Mouse (Mus musculus) heart, adult 18-20 months (tissue): ENCODE data around the gene Glo1. TPM values are rescaled to one million over a fixed set of nuclear protein-coding genes. Genes with fewer than 3 reads are reported as not detected.
"Not testable (repeated sequence)": the region's sequence is repeated elsewhere in the genome, so short reads cannot be mapped to it uniquely, and the experiment has no call there.

Experiments
- DNase-seq, 2 experiments: peaks; one replicate each; pipeline ENCODE4 v3.0.0; 2021 to 2022; ENCODE audit warnings: mixed read lengths in 1 of 2
- long read RNA-seq, 2 experiments: library from polyadenylated mRNA; stranded (forward); transcript quantifications; one replicate each; pipeline ENCODE4 v2.0.0; 2021
- total RNA-seq, 2 experiments: library from RNA; stranded (reverse); gene quantifications; 2 replicates each; pipeline ENCODE4 v1.2.3; 2021

Glo1 gene
- total RNA-seq: 100 to 1,000 TPM; 164 to 166 TPM
- long read RNA-seq, experiment 1, full-length matches to known transcripts: 333 of 354 reads
- long read RNA-seq, experiment 1, partial matches to known transcripts: 1 of 354 reads
- long read RNA-seq, experiment 1, other reads (novel, unspliced or antisense): 20 of 354 reads
- long read RNA-seq, experiment 2, full-length matches to known transcripts: 171 of 185 reads
- long read RNA-seq, experiment 2, partial matches to known transcripts: 1 of 185 reads
- long read RNA-seq, experiment 2, other reads (novel, unspliced or antisense): 13 of 185 reads

DNA sequence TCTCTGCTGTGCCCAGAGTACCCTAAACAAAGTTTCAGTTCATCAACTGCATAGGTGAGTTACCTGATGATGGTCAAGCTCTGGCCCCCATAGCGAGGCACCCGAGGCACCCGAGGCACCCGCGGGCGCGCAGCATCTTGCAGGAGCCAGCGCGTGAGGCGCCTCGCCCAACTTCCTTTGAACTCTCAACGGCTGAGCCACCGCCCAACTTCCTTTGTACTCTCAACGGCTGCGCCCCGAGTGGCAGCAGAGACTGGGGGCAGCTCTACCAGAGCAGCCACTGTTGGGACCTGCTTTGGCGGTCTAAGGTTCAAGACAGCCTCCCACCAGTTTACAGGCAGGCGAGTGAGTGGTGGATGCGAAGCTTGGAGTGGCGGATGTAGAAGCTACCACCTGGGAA lies at the start of gene Glo1:
Gene Glo1, minus strand, starts transcription at position 153 of the 400 bp plus-strand sequence.
- not testable (repeated sequence) for DNase-seq

DNA sequence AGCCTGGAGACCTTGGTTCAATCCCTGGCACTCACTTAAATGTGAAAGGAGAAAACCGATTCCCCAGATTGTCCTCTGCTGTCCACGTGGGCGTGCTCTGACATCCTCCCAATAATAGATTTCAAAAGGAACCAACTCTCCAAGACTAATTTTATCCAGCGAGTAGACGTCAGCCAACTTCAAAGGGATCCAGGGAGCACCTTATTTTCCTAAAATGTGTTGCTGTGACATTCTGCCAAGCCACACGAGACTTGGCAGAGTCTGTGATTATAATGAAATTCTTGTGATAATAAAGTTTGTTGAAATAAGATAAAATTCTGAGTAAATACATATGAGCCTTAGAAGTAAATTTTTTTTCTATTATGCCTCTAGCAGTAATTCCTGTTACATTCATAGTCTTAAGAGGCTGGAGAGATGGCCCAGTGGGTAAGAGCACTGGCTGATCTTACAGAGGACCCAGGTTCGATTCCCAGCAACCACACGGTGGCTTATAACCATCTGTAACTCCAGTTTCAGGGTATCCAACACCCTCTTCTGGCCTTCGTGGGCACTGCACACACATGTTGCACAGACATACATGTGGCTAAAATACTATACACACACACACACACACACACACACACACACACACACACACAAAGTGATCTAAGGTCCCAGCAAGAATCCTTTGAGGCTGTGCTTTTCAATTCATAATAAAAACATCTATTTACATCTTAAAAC lies 48.5 kb upstream of the Glo1 start:
- DNase-seq: no peak

DNA sequence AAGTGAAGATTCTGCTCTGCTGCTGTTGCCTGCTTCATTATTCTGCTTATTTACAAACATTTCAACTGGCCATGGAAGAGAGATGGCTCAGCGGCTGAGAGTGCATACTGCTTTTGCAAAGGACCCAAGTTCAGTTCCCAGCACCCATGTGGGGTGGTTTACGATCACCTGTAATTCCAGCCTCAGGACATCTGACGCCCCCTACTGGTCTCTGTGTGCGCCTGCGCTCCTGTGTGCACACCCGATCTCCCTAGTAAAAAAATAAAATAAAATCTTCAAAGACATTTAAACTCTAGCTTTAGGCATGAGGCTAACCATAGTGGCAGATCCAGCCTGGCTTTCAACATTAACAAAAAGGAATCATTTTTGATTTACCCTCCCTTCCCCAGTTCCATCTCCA lies 46.4 kb upstream of the Glo1 start:
- no peak for DNase-seq

DNA sequence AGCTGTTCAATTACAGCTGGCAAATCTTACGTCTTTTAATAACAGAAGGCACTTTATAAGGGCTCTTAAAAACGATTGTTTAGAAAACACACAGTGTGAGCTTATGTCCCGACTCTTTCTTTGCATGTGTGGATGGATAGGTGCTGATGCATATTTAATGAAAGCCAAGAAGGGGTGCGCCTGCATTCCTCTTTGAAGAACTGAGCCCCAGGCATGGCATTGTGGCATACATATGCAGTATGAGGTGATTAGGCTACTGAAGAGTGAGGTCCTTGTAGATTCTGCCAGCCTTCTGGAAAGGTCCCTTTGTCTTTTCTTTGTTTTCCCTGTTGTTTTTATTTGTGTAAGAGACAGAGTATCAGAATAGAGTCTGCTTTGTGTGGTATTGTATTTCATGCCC lies 45.9 kb upstream of the Glo1 start:
- no peak for DNase-seq

DNA sequence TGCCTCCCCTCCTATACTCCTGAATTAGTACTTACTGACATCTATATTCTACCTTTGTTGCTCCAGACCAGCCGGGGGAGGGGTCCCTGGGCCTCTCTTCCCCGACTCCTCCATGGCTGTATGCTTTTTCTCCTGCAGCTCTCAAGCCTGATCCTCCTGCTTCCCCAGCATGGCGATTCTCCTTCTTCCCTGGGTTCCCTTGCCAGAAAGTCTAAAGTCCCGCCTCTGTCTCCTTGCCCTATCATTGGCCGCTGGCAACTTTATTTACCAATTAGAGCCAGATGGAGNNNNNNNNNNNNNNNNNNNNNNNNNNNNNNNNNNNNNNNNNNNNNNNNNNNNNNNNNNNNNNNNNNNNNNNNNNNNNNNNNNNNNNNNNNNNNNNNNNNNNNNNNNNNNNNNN lies 38.2 kb upstream of the Glo1 start:
- DNase-seq: no peak

DNA sequence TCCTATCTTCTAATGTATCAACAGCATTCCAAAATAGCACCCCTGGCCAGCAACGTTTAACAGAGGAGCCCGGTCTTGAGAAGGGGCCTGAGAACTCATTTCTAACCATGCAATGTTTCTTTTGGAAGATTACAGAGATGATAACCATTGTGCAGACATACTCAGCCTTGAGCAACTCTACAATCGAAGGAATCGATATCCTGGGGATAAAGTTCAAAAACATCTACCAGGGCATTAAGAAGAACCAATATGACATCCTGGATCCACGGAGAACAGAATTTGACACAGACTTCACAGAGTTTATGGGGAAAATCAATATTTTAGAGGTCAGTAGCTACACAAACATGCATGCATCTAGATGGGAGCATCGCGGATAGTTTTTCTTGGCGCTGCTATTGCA lies 36.5 kb upstream of the Glo1 start:
- DNase-seq: no peak

DNA sequence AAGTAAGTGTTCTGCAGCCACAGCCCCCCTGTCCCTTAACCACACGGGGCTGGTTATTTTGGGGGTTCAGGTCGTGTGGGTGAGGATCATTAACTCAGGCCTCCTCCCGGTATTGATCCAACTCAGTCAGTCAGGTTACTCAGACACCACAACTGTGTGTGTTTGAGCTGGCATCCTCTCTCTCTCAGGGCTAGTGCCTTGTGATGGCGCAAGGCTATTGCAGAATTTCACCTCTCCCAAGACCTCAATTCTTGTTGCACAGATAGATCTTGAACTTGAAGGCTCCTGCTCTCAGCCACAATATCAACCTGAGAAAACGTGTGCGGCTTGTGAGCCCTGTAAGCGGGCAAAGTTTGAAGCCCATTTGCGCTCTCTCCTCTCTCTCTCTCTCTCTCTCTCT lies 35.5 kb upstream of the Glo1 start:
- DNase-seq: no peak

DNA sequence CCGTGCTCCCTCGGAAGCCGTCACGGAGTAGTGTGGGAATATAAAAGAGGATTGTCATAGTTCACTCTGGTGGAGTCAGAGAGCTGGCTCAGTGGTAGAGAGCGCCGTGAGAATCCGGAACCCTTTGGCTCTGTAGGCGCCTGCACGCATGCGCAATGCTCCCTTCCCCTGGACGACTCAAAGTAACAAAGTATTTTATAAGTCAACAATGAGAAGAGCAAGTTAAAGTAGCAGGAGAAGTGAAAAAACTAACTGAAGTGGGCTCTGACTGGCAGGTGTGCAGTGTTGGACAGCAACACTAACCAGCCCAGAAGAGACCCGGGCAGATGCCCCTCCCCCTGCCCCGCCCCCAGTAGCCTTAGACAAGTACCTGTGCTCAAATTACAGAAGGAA lies 31.5 kb upstream of the Glo1 start:
- peak; percentile 54 to 70 for DNase-seq

DNA sequence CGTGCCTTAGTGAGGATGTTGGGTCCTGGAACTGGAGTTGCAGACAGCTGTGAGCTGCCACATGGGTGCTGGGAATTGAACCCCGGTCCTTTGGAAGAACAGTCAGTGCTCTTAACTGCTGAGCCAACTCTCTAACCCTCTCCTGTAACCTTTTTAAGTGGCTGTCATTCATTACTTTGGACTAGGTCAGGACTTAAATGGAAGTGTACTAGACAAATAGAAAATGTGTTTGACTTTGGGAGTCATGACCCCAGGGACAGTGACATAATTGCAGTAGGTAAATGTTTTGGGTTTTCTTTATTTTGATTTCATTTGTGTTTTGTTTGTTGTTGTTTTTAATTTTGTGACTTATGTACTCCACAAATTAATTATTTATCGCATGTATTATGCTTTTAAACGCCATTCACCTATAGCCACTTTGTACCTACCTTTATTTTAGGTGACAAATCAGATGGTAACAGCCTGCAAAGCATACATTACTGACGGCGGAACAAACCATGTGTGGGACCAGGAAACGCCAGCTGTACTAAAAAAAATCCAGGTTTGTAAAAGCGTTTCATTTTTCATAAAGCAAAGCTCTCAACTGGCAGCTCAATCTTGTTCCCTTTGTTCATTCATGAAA lies 31.0 kb upstream of the Glo1 start:
- DNase-seq: no peak

DNA sequence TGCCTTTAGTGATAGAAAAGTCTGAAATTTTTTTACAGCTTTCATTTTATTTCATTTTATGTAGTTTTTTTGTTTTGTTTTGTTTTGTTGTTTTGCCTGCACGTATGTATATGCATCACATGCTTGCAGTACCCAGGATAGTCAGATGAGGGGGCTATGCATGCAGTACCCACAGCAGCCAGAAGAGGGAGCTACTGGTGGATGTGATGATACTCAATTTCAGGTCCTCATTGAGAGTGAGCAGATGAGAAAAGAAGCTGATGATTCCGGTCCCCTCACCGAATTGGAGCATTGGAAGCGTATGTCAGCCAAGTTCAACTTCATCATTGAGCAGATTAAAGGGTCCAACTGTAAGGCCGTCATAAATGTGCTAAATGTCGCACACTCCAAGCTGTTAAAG lies 26.3 kb upstream of the Glo1 start:
- DNase-seq: no peak

DNA sequence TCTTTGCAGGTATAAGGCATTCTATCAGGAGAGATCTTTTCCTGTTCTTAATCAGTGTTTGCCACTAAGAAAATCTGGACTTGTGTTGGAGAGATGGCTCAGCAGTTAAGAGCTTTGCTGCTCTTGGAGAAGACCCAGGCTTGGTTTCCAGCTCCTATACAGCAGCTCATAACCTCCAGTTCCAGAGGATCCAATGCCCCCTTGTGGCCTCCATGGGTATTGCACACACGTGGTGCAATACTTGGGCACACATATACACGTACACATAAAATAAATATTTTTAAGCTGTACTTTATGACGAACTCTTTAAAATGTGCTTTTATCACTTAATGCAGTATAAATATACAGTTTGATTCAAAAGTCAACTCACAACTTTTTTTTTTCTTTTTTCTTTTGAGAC lies 22.1 kb upstream of the Glo1 start:
- DNase-seq: no peak

DNA sequence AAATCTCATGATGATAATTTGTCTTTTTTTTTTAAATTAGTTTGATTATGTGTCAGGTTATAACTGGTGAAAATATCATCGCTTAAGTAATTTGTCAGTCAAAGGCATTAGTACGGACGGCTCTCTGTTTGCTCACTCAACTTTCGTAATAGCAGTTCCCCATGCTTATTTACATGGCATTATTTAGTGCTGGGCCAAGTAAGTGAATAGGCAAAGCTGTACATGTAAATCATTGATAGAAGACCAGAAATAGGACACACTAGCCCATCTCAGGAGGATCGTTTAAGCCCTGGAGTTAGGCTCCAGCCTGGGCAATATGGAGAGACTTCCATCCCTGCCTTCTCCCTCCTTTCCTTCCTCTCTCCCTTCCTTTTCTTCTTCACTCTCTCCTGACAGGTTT lies 14.2 kb upstream of the Glo1 start:
- DNase-seq: no peak

DNA sequence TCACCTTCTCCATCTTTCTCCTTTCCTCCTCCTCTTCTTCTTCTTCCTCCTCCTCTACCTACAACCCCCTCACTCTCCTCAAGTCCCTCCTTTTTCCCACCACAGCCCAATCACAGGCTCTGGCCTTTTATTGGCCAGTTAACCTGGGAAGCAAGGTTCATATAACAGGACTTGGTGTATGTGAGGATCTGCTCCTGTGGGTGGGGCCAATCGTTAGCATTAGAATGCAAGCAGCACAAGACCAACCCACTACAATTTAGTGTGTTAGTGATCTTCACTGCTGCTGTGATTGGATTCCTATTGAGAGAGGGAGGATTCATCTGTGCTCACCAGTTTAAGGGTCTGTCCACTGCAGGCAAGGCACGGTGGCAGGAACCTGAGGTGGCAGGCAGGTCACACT lies 12.3 kb upstream of the Glo1 start:
- DNase-seq: no peak

DNA sequence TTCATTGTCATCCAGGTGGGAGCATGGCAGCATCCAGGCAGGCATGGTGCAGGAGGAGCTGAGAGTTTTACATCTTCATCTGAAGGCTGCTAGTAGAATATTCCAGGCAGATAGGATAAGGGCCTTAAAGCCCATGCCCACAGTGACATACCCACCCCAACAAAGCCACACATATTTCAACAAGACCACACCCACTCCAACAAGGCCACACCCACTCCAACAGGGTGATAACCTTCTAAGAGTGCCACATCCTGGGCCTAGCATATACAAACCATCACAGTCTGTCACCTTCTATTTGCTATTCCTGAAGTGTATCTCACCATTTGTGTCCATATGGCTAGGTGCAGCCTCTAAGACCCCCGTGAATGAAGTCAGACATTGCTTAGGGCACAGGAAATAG lies 11.0 kb upstream of the Glo1 start:
- no peak for DNase-seq

DNA sequence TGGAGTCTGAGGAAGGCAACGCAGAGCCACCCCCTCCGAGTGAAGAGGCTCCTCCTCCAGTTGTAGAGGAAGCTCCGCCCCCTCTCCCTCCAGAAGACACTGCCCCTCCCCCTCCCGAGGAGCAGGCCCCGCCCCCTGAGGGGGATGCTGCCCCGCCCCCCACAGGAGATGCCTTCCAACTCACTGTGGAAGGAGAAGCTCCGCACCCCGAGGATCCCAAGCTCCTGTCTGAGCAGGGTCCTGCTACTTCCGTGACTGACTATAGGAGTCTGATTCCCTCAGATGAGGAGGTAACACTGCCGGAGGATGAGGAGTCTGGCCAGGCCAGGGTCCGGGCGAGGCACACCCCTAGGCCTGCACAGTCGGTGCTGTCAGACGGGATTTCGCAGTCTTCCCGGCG lies 8.7 kb upstream of the Glo1 start:
- DNase-seq: peak; percentile 11 to 13

DNA sequence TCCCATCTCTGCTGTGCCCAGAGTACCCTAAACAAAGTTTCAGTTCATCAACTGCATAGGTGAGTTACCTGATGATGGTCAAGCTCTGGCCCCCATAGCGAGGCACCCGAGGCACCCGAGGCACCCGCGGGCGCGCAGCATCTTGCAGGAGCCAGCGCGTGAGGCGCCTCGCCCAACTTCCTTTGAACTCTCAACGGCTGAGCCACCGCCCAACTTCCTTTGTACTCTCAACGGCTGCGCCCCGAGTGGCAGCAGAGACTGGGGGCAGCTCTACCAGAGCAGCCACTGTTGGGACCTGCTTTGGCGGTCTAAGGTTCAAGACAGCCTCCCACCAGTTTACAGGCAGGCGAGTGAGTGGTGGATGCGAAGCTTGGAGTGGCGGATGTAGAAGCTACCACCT lies 2.5 kb downstream of the Glo1 start, which contains the start of gene Dnah8:
Gene Dnah8, plus strand, starts transcription at position 223 of the 400 bp plus-strand sequence.
- not testable (repeated sequence) for DNase-seq

DNA sequence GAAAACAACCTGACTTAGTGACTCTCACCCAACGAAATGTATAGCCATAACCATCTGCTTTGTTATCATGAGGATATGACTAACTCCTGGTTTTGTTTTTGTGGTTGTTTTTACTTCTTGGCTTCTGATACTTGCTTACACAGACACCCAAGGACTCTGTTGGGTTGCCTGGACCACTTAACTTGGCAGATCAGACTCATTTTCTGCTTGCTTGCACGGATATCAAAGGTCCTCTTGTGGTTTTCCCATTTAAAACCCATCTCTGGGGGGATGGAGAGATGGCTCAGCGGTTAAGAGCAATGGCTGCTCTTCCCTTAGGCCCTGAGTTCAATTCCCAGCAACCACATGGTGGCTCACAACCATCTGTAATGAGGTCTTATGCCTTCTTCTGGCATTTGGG lies 3.5 kb downstream of the Glo1 start:
- DNase-seq: no peak

DNA sequence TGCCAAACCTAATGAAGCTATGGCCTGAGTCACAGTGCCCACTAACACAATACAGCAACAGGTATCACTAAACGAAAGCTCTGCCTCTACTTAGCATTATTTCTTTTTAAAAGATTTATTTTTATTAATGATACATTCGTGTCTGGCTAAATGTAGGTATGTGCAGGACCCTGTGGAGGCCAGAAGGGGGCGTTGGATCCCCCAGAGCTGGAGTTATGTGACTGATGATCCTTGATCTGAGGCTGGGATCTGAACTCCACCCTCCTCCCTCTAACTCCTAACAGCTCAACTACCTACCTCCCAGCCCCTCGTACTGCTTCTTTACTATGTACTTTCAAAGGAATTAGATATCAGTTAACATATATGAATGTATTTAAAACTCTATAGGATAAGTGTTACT lies 5.2 kb downstream of the Glo1 start:
- DNase-seq: no peak

DNA sequence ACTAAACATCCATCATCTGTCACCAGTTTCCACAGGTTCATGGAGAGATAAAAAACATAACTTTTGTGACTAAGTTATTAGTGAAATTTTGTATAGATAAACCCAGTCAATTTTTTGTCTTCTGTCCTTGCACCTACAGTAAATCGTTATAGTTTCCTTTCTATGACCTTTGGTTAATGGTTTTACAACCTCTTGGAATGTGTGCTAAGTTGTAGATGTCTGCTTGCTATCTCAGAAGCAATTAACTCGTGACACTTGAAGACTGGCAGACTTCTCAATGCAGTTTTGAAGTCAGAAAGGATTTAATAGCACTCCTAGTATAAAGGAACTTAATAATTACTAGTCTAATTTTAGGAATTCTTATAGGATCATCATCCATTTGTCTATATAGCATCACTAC lies 6.1 kb downstream of the Glo1 start:
- DNase-seq: no peak

DNA sequence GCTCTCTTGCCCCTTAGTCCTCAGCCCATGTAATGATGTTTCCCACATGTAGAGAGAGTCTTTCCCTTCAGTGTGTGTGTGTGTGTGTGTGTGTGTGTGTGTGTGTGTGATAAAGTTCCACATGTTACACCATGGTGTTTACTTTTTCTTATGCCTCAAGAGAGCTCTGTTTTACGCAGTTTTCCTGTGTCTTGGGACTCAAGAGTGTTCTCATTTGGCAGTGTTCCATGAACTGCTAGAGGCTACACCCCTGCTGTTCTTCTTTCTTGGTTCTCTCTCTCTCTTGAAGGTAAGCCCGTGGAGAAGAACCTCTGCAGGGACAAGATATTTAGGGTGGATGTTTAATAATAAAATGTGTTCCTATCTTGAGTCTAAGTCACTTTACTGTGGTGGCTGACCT lies 7.5 kb downstream of the Glo1 start:
- no peak for DNase-seq

DNA sequence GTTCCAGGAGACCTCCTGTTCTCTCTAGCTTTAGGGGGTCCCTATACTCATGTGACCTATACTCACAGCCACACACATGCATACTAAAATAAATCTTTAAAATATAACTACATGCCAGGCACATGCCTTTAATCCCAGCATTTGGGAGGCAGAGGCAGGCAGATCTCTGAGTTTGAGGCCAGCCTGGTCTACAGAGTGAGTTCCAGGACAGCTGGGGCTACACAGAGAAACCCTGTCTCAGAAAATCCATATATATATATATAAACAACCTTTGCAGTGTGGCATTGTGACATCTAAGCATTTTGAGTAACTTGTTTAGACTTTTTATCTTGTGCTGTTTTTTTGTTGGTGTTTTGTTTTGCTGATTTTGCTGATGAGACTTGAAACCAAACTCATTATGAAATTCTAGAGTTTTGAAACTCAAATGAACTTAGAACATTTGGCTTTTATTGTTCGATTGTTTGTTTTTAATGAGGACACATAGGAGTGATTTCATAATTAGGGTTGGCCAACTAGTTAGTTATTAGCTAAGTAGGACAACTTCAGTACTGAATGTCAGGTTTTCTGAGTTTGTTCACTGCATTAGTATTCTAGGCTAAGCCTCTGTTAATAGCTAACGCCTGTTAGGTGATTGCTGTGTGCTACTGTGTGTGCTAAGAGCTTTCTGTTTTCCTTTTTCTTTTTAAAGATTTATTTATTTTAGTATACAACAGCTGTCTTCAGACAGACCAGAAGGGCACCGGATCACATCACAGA lies 8.4 kb downstream of the Glo1 start:
- no peak for DNase-seq

DNA sequence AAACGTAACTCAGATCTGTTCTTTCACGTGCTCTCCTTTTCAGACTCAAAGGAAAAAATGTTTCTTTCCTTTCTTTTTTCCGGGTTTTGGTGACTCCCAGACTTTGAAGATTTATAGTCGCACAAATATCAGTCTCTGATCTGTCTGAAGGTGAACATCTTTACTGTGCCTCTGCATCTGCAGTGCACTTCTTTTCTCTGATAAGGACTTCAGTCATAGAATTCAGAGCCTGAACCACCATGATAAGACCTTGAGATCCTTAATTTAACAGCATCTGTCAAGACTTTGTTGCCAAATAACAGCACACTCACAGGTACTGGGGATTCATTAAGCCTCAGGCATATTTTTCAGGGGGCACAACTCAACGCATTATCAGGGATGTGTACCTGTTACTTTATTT lies 10.5 kb downstream of the Glo1 start:
- no peak for DNase-seq

DNA sequence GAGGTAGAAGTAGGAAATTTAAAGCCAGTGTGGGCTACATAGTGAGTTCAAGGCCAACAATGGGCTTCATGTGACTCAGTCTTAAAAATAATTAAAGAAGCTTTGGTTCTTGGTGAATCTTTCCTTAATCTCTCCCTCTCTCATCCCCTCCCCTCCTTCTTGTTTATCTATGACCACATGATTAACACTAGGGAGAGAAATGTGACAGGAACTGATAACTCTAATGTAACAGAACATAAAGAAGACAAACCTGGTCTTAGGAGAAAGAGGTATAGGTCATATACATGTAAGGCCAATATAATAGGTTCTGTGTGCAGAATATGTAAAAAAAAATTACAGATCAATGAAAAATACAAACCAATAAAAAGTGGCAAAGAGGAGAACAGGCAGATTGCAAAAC lies 13.3 kb downstream of the Glo1 start:
- DNase-seq: no peak
